Mouse (Mus musculus) lung, postnatal 0 days (tissue): ENCODE measurements around the gene Unkl. TPM values are rescaled to one million over a fixed set of nuclear protein-coding genes. Genes with fewer than 3 reads are reported as not detected.
"Not testable (repeated sequence)": the region's sequence is repeated elsewhere in the genome, so short reads cannot be mapped to it uniquely, and the experiment has no call there.

Source experiments
- ATAC-seq: fragments of 200-750 bp; cut with Nextera tagmentation; 2 replicates; pipeline ENCODE4 v1.8.0; 2017; ENCODE audit warnings: moderate library complexity
- DNase-seq: peaks from one replicate; pipeline ENCODE4 v3.0.0-alpha.2; 2016; ENCODE audit warnings: low spot score
- H3K27ac ChIP-seq: fragments of 300-500 bp; sonication (generic); 2 replicates; pipeline ENCODE4 v1.5.1; 2014; ENCODE audit warnings: antibody characterized with exemption, mild to moderate bottlenecking, low read length, mixed read lengths
- H3K27me3 ChIP-seq: fragments of 300-500 bp; sonication (generic); replicated peaks from 2 replicates; pipeline ENCODE4 v1.6.1; 2014; ENCODE audit warnings: low read length, mixed read lengths; ENCODE audit not compliant: insufficient read depth
- H3K36me3 ChIP-seq: fragments of 300-500 bp; sonication (generic); 2 replicates; pipeline ENCODE4 v1.6.1; 2014; ENCODE audit warnings: low read length, mixed read lengths; ENCODE audit not compliant: insufficient read depth
- H3K4me1 ChIP-seq: fragments of 300-500 bp; sonication (generic); 2 replicates; pipeline ENCODE4 v1.6.1; 2014; ENCODE audit warnings: antibody characterized with exemption, low read depth, low read length, mixed read lengths; ENCODE audit not compliant: insufficient read depth
- H3K4me2 ChIP-seq: fragments of 300-500 bp; sonication (generic); replicated peaks from 2 replicates; pipeline ENCODE4 v1.6.1; 2014; ENCODE audit warnings: low read depth, mild to moderate bottlenecking, low read length, moderate library complexity, mixed read lengths
- H3K4me3 ChIP-seq: fragments of 300-500 bp; sonication (generic); 2 replicates; pipeline ENCODE4 v1.5.1; 2014; ENCODE audit warnings: low read depth, low read length
- H3K9ac ChIP-seq: fragments of 300-500 bp; sonication (generic); replicated peaks from 2 replicates; pipeline ENCODE4 v1.6.1; 2014; ENCODE audit warnings: low read depth, mild to moderate bottlenecking
- H3K9me3 ChIP-seq: fragments of 300-500 bp; sonication (generic); 2 replicates; pipeline ENCODE4 v1.6.1; 2016; ENCODE audit warnings: low read length, mixed read lengths
- CTCF ChIP-seq: IDR thresholded peaks from 2 replicates; pipeline ENCODE4 v1.5.1; 2016; ENCODE audit warnings: antibody characterized with exemption, mild to moderate bottlenecking
- EP300 ChIP-seq: IDR thresholded peaks from 2 replicates; pipeline ENCODE4 v1.6.1; 2016; ENCODE audit warnings: antibody characterized with exemption, mild to moderate bottlenecking, control low read depth
- WGBS: fragments of 180-500 bp; shearing (Covaris S2); extraction: QIAGEN DNeasy Blood & Tissue Kit; methylation state at CpG from one replicate; pipeline ENCODE4 v1.1.7; 2014; 5-methylcytosine and 5-hydroxymethylcytosine counted together
- polyA plus RNA-seq: library from polyadenylated mRNA; unstranded; fragments of >200 nt; fragmentation: Nextera tagmentation; extraction: Ambion mirVana; gene quantifications from 2 replicates; pipeline ENCODE4 v1.2.1, GENCODE M21; 2015

Gene Unkl
- polyA plus RNA-seq, 1 experiment from 2014 or later: 7.0 TPM

- H3K27ac ChIP-seq: peak overlapping the region; percentile 64; the same call in 1 of the 2 replicates
- peaks cover 70% of the 10 kb centered on the region for H3K36me3 ChIP-seq
These were observed 23.5 kb downstream of the Unkl start for GRCm38 (mm10) chr17:25211705-25212104.

GRCm38 (mm10) chr17:25215431-25215830 lies 27.2 kb downstream of the Unkl start:
- ATAC-seq (no peak), DNase-seq (no peak)
- Histone ChIP-seq H3K27me3 (no peaks in the 10 kb centered on the region), H3K36me3 (peaks cover 41% of the 10 kb centered on the region), H3K9ac (no peak overlapping the region), H3K9me3 (no peaks in the 10 kb centered on the region), H3K4me1 (no peaks in the 10 kb centered on the region), H3K4me2 (no peak overlapping the region), H3K4me3 (no peak overlapping the region), H3K27ac (no peak overlapping the region)
- no peak for TF ChIP-seq CTCF
- TF ChIP-seq EP300: no peak
- WGBS: 90% methylated on average over 3 of the region's 3 CpGs

More at GRCm38 (mm10) chr17:25211705-25212104, 23.5 kb downstream of the Unkl start:
- Histone ChIP-seq H3K4me2 (no peak overlapping the region), H3K9me3 (no peaks in the 10 kb centered on the region), H3K27me3 (no peaks in the 10 kb centered on the region), H3K4me1 (no peaks in the 10 kb centered on the region), H3K4me3 (no peak overlapping the region), H3K9ac (no peak overlapping the region)
- no peak for TF ChIP-seq EP300
- TF ChIP-seq CTCF: no peak
- 69% methylated on average over 4 of the region's 4 CpGs for WGBS
- peak; percentile 39; the same call in 1 of the 2 replicates for ATAC-seq
- DNase-seq: no peak

- H3K36me3 ChIP-seq: peaks cover 24% of the 10 kb centered on the region
- 0 out of 2 replicates have a peak, but pooled peaks cover 3% of the 10 kb centered on the region for H3K4me1 ChIP-seq
- H3K27ac ChIP-seq: no peak overlapping the region
- no peak overlapping the region for H3K9ac ChIP-seq
- H3K4me3 ChIP-seq: no peak overlapping the region
- TF ChIP-seq EP300 (no peak), CTCF (no peak)
- H3K9me3 ChIP-seq: no peaks in the 10 kb centered on the region
- 89% methylated on average over 9 of the region's 9 CpGs for WGBS
- DNase-seq (no peak), ATAC-seq (no peak)
- H3K27me3 ChIP-seq: no peaks in the 10 kb centered on the region
- no peak overlapping the region for H3K4me2 ChIP-seq
These were observed 30.8 kb downstream of the Unkl start for GRCm38 (mm10) chr17:25218967-25219366.

- Histone ChIP-seq H3K27me3 (no peaks in the 10 kb centered on the region), H3K9ac (no peak overlapping the region), H3K27ac (no peak overlapping the region), H3K36me3 (peaks cover 17% of the 10 kb centered on the region), H3K4me2 (no peak overlapping the region), H3K4me3 (no peak overlapping the region), H3K4me1 (0 out of 2 replicates have a peak, but pooled peaks cover 3% of the 10 kb centered on the region), H3K9me3 (no peaks in the 10 kb centered on the region)
- no peak for DNase-seq
- TF ChIP-seq EP300: no peak
- no peak for TF ChIP-seq CTCF
- WGBS: 90% methylated on average over 15 of the region's 15 CpGs
- ATAC-seq: no peak
These were observed 31.5 kb downstream of the Unkl start for GRCm38 (mm10) chr17:25219492-25220295.

GRCm38 (mm10) chr17:25220746-25221145 lies 32.5 kb downstream of the Unkl start:
- H3K9me3 ChIP-seq: no peaks in the 10 kb centered on the region
- no peak overlapping the region for H3K4me2 ChIP-seq
- H3K27ac ChIP-seq: no peak overlapping the region
- H3K27me3 ChIP-seq: no peaks in the 10 kb centered on the region
- H3K36me3 ChIP-seq: peaks cover 8% of the 10 kb centered on the region
- no peak for TF ChIP-seq EP300
- WGBS: 81% methylated on average over 1 of the region's 1 CpGs
- ATAC-seq (no peak), DNase-seq (no peak)
- no peak overlapping the region for H3K9ac ChIP-seq
- H3K4me1 ChIP-seq: 0 out of 2 replicates have a peak, but pooled peaks cover 3% of the 10 kb centered on the region
- H3K4me3 ChIP-seq: no peak overlapping the region

GRCm38 (mm10) chr17:25221821-25222503 lies 33.8 kb downstream of the Unkl start:
- H3K27me3 ChIP-seq: no peaks in the 10 kb centered on the region
- H3K36me3 ChIP-seq: peaks cover 5% of the 10 kb centered on the region; the same call in 1 of the 2 replicates
- H3K4me1 ChIP-seq: 0 out of 2 replicates have a peak, but pooled peaks cover 3% of the 10 kb centered on the region
- peak overlapping the region; percentile 48 for H3K4me2 ChIP-seq
- TF ChIP-seq CTCF (no peak), EP300 (no peak)
- 8% methylated on average over 14 of the region's 30 CpGs for WGBS
- H3K9ac ChIP-seq: no peak overlapping the region
- DNase-seq: peak; percentile 55
- no peak overlapping the region for H3K27ac ChIP-seq
- 0 out of 2 replicates have a peak overlapping the region, but pooled peaks have one; percentile 14 for H3K4me3 ChIP-seq
- ATAC-seq: peak; percentile 86
- no peaks in the 10 kb centered on the region for H3K9me3 ChIP-seq

- H3K36me3 ChIP-seq, H3K4me1 ChIP-seq, H3K27me3 ChIP-seq, H3K27ac ChIP-seq, H3K9me3 ChIP-seq, DNase-seq, H3K9ac ChIP-seq: not testable (repeated sequence)
- 26% methylated on average over 8 of the region's 28 CpGs for WGBS
- peak; percentile 90 for ATAC-seq
- Histone ChIP-seq H3K4me3 (peak overlapping the region; percentile 14; the same call in 1 of the 2 replicates), H3K4me2 (peak overlapping the region; percentile 48)
These were observed 34.3 kb downstream of the Unkl start for GRCm38 (mm10) chr17:25222504-25222940.
